Mouse (Mus musculus) liver, adult 2 months (tissue): ENCODE results near the gene Btbd35f20.
"Not testable (repeated sequence)": the region's sequence is repeated elsewhere in the genome, so short reads cannot be mapped to it uniquely, and the experiment has no call there.

ENCODE experiments used
- CTCF ChIP-seq: fragments of 200-500 bp; IDR thresholded peaks from 2 replicates; pipeline ENCODE4 v1.5.1; 2011; ENCODE audit warnings: low read depth, low read length, control low read depth
- POLR2A ChIP-seq: fragments of 200-500 bp; IDR thresholded peaks from 2 replicates; pipeline ENCODE4 v1.6.1; 2011; ENCODE audit warnings: low read length, control low read depth; ENCODE audit not compliant: insufficient read depth; ENCODE audit errors: extremely low read depth

DNA sequence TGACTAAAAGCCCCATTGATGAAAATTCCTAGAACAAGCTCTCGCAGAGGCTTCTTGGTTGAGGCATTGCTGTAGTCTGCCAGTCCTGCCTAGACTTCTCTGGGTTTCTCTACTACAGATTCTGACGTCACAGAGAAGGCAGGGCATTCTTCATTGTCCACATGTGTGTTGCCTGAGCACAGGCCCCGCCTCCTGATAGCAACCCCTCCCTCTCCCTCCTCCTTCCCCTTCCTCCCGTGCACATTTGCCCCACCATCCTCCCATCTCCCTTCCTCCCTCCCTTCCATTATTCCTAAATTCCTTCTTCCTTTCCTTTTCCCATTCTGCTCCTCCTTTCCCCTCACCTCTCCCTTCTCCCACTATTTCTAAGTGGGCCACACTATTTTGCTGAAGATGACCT, at the start of gene Btbd35f20:
- TF ChIP-seq POLR2A, CTCF: not testable (repeated sequence)
